Mouse (Mus musculus) inflammation-experienced regulatory T-cells, adult 6 months (primary cell): ENCODE results near the gene Rnasek. TPM values are rescaled to one million over a fixed set of nuclear protein-coding genes. Genes with fewer than 3 reads are reported as not detected.

ENCODE experiments used
- ATAC-seq: one replicate; pipeline ENCODE4 v1.8.0; 2017
- polyA plus RNA-seq, 3 experiments: library from polyadenylated mRNA; unstranded; fragments of 100-300 nt; shearing (Covaris generic); gene quantifications; one replicate each; pipeline ENCODE4 v1.2.1; 2017

Rnasek gene
- polyA plus RNA-seq, 3 experiments from 2014 or later = 207 to 275 (median 255) TPM

GRCm38 (mm10) chr11:70235254-70235900, 4.3 kb downstream of the Rnasek start:
- ATAC-seq = no peak

GRCm38 (mm10) chr11:70234497-70234896, 5.1 kb downstream of the Rnasek start:
- no peak for ATAC-seq

- no peak for ATAC-seq
Measured at GRCm38 (mm10) chr11:70234037-70234436, 5.6 kb downstream of the Rnasek start.

- ATAC-seq = no peak
Measured at GRCm38 (mm10) chr11:70233016-70233415, 6.6 kb downstream of the Rnasek start.

- no peak for ATAC-seq
Measured at GRCm38 (mm10) chr11:70232546-70232945, 7.1 kb downstream of the Rnasek start.

- peak; percentile 69 for ATAC-seq
Measured at GRCm38 (mm10) chr11:70230239-70230727, 9.4 kb downstream of the Rnasek start.

- peak; percentile 16 for ATAC-seq
Measured at GRCm38 (mm10) chr11:70229260-70230010, 10.2 kb downstream of the Rnasek start, which contains the start of gene Bcl6b. Gene Bcl6b, minus strand, starts transcription at chr11:70229798.

GRCm38 (mm10) chr11:70228828-70229227, 10.8 kb downstream of the Rnasek start:
- ATAC-seq = peak; percentile 73

- ATAC-seq = no peak
Measured at GRCm38 (mm10) chr11:70227661-70228245, 11.9 kb downstream of the Rnasek start.

GRCm38 (mm10) chr11:70227126-70227525, 12.5 kb downstream of the Rnasek start:
- no peak for ATAC-seq

- ATAC-seq = no peak
Measured at GRCm38 (mm10) chr11:70226602-70226890, 13.1 kb downstream of the Rnasek start.

GRCm38 (mm10) chr11:70225798-70226601, 13.6 kb downstream of the Rnasek start:
- ATAC-seq = no peak

GRCm38 (mm10) chr11:70223724-70224123, 15.9 kb downstream of the Rnasek start:
- no peak for ATAC-seq

- ATAC-seq = no peak
Measured at GRCm38 (mm10) chr11:70221603-70222500, 17.8 kb downstream of the Rnasek start.

GRCm38 (mm10) chr11:70220731-70221602, 18.7 kb downstream of the Rnasek start, which contains the start of gene Slc16a13:
Gene Slc16a13, minus strand, starts transcription at chr11:70221064.
- ATAC-seq = peak; percentile 94

- no peak for ATAC-seq
Measured at GRCm38 (mm10) chr11:70220323-70220722, 19.3 kb downstream of the Rnasek start.

- no peak for ATAC-seq
Measured at GRCm38 (mm10) chr11:70219873-70220272, 19.8 kb downstream of the Rnasek start.

GRCm38 (mm10) chr11:70218741-70219470, 20.7 kb downstream of the Rnasek start:
- no peak for ATAC-seq

GRCm38 (mm10) chr11:70218039-70218438, 21.6 kb downstream of the Rnasek start:
- no peak for ATAC-seq

- no peak for ATAC-seq
Measured at GRCm38 (mm10) chr11:70216103-70216502, 23.5 kb downstream of the Rnasek start.
